In the genomic region with DNA sequence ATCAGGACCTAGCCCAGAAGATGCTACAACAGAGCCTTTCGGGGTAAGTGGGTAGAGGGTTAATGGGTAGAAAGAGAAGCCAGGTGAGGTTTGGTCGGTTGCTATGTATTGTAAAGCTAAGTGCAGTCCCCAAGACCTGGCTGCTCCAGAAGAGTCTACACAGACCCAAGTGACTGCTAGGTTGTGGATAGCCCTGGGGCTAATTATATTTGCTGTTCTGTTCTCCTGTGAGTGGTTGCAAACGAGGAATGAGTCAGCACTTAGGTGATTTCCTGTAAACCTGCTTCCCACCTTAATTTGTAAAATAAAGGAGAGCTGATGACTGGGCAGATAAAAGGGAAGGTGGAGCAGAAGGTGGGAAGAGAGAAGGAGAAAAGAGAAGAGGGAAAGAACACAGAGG, we compare ENCODE assay signal across 26 mouse cellular contexts.
"Had no signal": no experiment of that assay in that cellular context is flagged by ENCODE, and none has a peak within 500 bp of the region (broad histone marks: within the 10 kb centered on the region; RNA-seq: fewer than 3 reads in every experiment).

No protein-coding gene starts in this region.

- H3K9me3 ChIP-seq: heart, embryonic 13.5 days; heart, embryonic 15.5 days; hindbrain, embryonic 13.5 days; hindbrain, embryonic 15.5 days; kidney, embryonic 15.5 days; limb, embryonic 10.5 days; limb, embryonic 12.5 days; liver, embryonic 13.5 days; liver, embryonic 15.5 days had no signal

- H3K4me3 ChIP-seq: heart, adult 2 months; heart, embryonic 13.5 days; heart, embryonic 15.5 days; hindbrain, embryonic 13.5 days; hindbrain, embryonic 15.5 days; kidney, embryonic 15.5 days; limb, embryonic 10.5 days; limb, embryonic 12.5 days; liver, embryonic 13.5 days; liver, embryonic 15.5 days had no signal

- H3K27me3 ChIP-seq: heart, embryonic 15.5 days; hindbrain, embryonic 15.5 days; liver, embryonic 13.5 days had no signal

- H3K9ac ChIP-seq: heart, embryonic 13.5 days; heart, embryonic 15.5 days; hindbrain, embryonic 13.5 days; hindbrain, embryonic 15.5 days; kidney, embryonic 15.5 days; limb, embryonic 12.5 days; liver, embryonic 13.5 days; liver, embryonic 15.5 days; liver, postnatal 0 days had no signal

- H3K27ac ChIP-seq: heart, adult 2 months; heart, embryonic 13.5 days; heart, embryonic 15.5 days; hindbrain, embryonic 13.5 days; hindbrain, embryonic 15.5 days; hindbrain, postnatal 0 days; kidney, embryonic 15.5 days; kidney, postnatal 0 days; limb, embryonic 10.5 days; limb, embryonic 12.5 days; liver, embryonic 13.5 days; liver, embryonic 15.5 days had no signal

- H3K36me3 ChIP-seq: heart, embryonic 13.5 days; heart, embryonic 15.5 days; hindbrain, embryonic 13.5 days; hindbrain, embryonic 15.5 days; kidney, embryonic 15.5 days; limb, embryonic 10.5 days; limb, embryonic 12.5 days; liver, embryonic 13.5 days; liver, embryonic 15.5 days had no signal

- H3K4me1 ChIP-seq: liver, embryonic 13.5 days; liver, embryonic 15.5 days had no signal

- DNase-seq: gastrocnemius, postnatal 14 days; gastrocnemius, postnatal 36 days; heart, adult 2 months; heart, postnatal 14 days; heart, postnatal 36 days; kidney, adult 11 months; kidney, adult 2 months; kidney, adult 9 months; kidney, postnatal 25 days; kidney, postnatal 4 days; layer of hippocampus, adult 9-11 months; layer of hippocampus, postnatal 36 days; liver; liver, embryonic 13.5 days; liver, postnatal 0 days had no signal

- ATAC-seq: hindbrain, postnatal 0 days; intestine, embryonic 16.5 days; liver, postnatal 0 days had no signal
